Mouse (Mus musculus) frontal cortex, adult 2 months (tissue): ENCODE measurements around the gene Sc5d. TPM values are rescaled to one million over a fixed set of nuclear protein-coding genes. Genes with fewer than 3 reads are reported as not detected.

ENCODE experiments used
- polyA plus RNA-seq: library from polyadenylated mRNA; depleted of rRNA; stranded (reverse); fragments of >200 nt; gene quantifications from 2 replicates; pipeline ENCODE4 v1.2.3, GENCODE M21; 2012; rRNA removed

Sc5d gene
- polyA plus RNA-seq, 1 experiment: 61.8 TPM

Other genes starting within 250 kb of the Sc5d start
- gene Sorl1, start 140.0 kb downstream of the Sc5d start, polyA plus RNA-seq: 56.3 and 63.5 TPM in 2 replicates
- gene Tecta, start 135.7 kb upstream of the Sc5d start, polyA plus RNA-seq: 0.34 and 0.36 TPM in 2 replicates
- gene Tbcel, start 243.6 kb upstream of the Sc5d start, polyA plus RNA-seq: 33.2 and 33.3 TPM in 2 replicates